Mouse (Mus musculus) forebrain, embryonic 16.5 days (tissue): ENCODE data around the gene Gosr1. TPM values are rescaled to one million over a fixed set of nuclear protein-coding genes. Genes with fewer than 3 reads are reported as not detected.
"Not testable (repeated sequence)": the region's sequence is repeated elsewhere in the genome, so short reads cannot be mapped to it uniquely, and the experiment has no call there.

Experiments used
- ATAC-seq: fragments of 200-750 bp; cut with Nextera tagmentation; 2 replicates; pipeline ENCODE4 v1.8.0; 2017; ENCODE audit warnings: mild to moderate bottlenecking, moderate library complexity
- H3K27ac ChIP-seq: fragments of 300-500 bp; sonication (generic); 2 replicates; pipeline ENCODE4 v1.5.1; 2014; ENCODE audit warnings: low read length, control low read depth
- H3K27me3 ChIP-seq: fragments of 300-500 bp; sonication (generic); replicated peaks from 2 replicates; pipeline ENCODE4 v1.6.1; 2014; ENCODE audit warnings: low read length; ENCODE audit not compliant: control insufficient read depth, insufficient read depth
- H3K36me3 ChIP-seq: fragments of 300-500 bp; sonication (generic); 2 replicates; pipeline ENCODE4 v1.6.1; 2014; ENCODE audit not compliant: control insufficient read depth, insufficient read depth
- H3K4me1 ChIP-seq: fragments of 300-500 bp; sonication (generic); replicated peaks from 2 replicates; pipeline ENCODE4 v1.6.1; 2014; ENCODE audit warnings: low read length; ENCODE audit not compliant: control insufficient read depth, insufficient read depth
- H3K4me2 ChIP-seq: fragments of 300-500 bp; sonication (generic); 2 replicates; pipeline ENCODE4 v1.6.1; 2014; ENCODE audit warnings: mild to moderate bottlenecking, low read length, control low read depth
- H3K4me3 ChIP-seq: fragments of 300-500 bp; sonication (generic); replicated peaks from 2 replicates; pipeline ENCODE4 v1.5.1; 2014; ENCODE audit warnings: mild to moderate bottlenecking, low read length, control low read depth
- H3K9ac ChIP-seq: fragments of 300-500 bp; sonication (generic); replicated peaks from 2 replicates; pipeline ENCODE4 v1.6.1; 2014; ENCODE audit warnings: low read depth, low read length, control low read depth
- H3K9me3 ChIP-seq: fragments of 300-500 bp; sonication (generic); 2 replicates; pipeline ENCODE4 v1.6.1; 2016; ENCODE audit warnings: low read length; ENCODE audit not compliant: control insufficient read depth
- WGBS: fragments of 180-500 bp; shearing (Covaris S2); extraction: QIAGEN DNeasy Blood & Tissue Kit; methylation state at CpG from one replicate; pipeline ENCODE4 v1.1.7; 2014; 5-methylcytosine and 5-hydroxymethylcytosine counted together
- polyA plus RNA-seq: library from polyadenylated mRNA; unstranded; fragments of >200 nt; fragmentation: Nextera tagmentation; extraction: Ambion mirVana; gene quantifications from 2 replicates; pipeline ENCODE4 v1.2.1, GENCODE M21; 2015

Gene Gosr1
- 29.4 and 35.4 TPM in 2 replicates for polyA plus RNA-seq

GRCm38 (mm10) chr11:76763053-76763740, at the start of gene Gosr1:
TSS of gene Gosr1 (minus strand) at chr11:76763579.
- no peaks in the 10 kb centered on the region for H3K27me3 ChIP-seq
- peak within 1 kb of the TSS; percentile 73 for H3K27ac ChIP-seq
- H3K9ac ChIP-seq = peak within 1 kb of the TSS; percentile 95
- peak within 1 kb of the TSS; percentile 83 for H3K4me3 ChIP-seq
- H3K4me2 ChIP-seq = peak within 1 kb of the TSS; percentile 76
- no peaks in the 10 kb centered on the region for H3K9me3 ChIP-seq
- under 1% methylated on average over 28 of the region's 28 CpGs for WGBS
- peaks cover 3% of the 10 kb centered on the region; the same call in 1 of the 2 replicates for H3K4me1 ChIP-seq
- ATAC-seq = peak; percentile 99
- peaks cover 3% of the 10 kb centered on the region; the same call in 1 of the 2 replicates for H3K36me3 ChIP-seq

- Histone ChIP-seq H3K9ac (no peak overlapping the region), H3K36me3 (peaks cover 7% of the 10 kb centered on the region; the same call in 1 of the 2 replicates), H3K27ac (no peak overlapping the region), H3K4me1 (peaks cover 7% of the 10 kb centered on the region), H3K27me3 (no peaks in the 10 kb centered on the region), H3K9me3 (no peaks in the 10 kb centered on the region), H3K4me3 (no peak overlapping the region), H3K4me2 (no peak overlapping the region)
- WGBS = 87% methylated on average over 9 of the region's 9 CpGs
- ATAC-seq = no peak
Observed at GRCm38 (mm10) chr11:76810706-76811495, 47.5 kb upstream of the Gosr1 start.

GRCm38 (mm10) chr11:76809450-76809849, 46.1 kb upstream of the Gosr1 start:
- H3K27ac ChIP-seq = peak overlapping the region; percentile 67; the same call in 1 of the 2 replicates
- WGBS = 53% methylated on average over 3 of the region's 3 CpGs
- H3K9me3 ChIP-seq = no peaks in the 10 kb centered on the region
- peaks cover 7% of the 10 kb centered on the region for H3K4me1 ChIP-seq
- H3K4me2 ChIP-seq = no peak overlapping the region
- no peak overlapping the region for H3K4me3 ChIP-seq
- H3K9ac ChIP-seq = no peak overlapping the region
- ATAC-seq = peak; percentile 57
- peaks cover 9% of the 10 kb centered on the region for H3K36me3 ChIP-seq
- no peaks in the 10 kb centered on the region for H3K27me3 ChIP-seq

- Histone ChIP-seq H3K4me2 (no peak overlapping the region), H3K9ac (no peak overlapping the region), H3K4me3 (no peak overlapping the region), H3K4me1 (peaks cover 7% of the 10 kb centered on the region), H3K36me3 (peaks cover 9% of the 10 kb centered on the region), H3K27me3 (no peaks in the 10 kb centered on the region), H3K27ac (no peak overlapping the region), H3K9me3 (no peaks in the 10 kb centered on the region)
- ATAC-seq = no peak
- 85% methylated on average over 7 of the region's 7 CpGs for WGBS
Observed at GRCm38 (mm10) chr11:76808550-76808949, 45.2 kb upstream of the Gosr1 start.

- Histone ChIP-seq H3K9ac (no peak overlapping the region), H3K27ac (no peak overlapping the region), H3K27me3 (no peaks in the 10 kb centered on the region), H3K4me3 (no peak overlapping the region), H3K4me2 (no peak overlapping the region), H3K36me3 (peaks cover 7% of the 10 kb centered on the region), H3K4me1 (peaks cover 7% of the 10 kb centered on the region), H3K9me3 (no peaks in the 10 kb centered on the region)
- no peak for ATAC-seq
- WGBS = 96% methylated on average over 3 of the region's 3 CpGs
Observed at GRCm38 (mm10) chr11:76807007-76807679, 43.8 kb upstream of the Gosr1 start.

- H3K4me3 ChIP-seq = no peak overlapping the region
- ATAC-seq = no peak
- 78% methylated on average over 4 of the region's 4 CpGs for WGBS
- peaks cover 7% of the 10 kb centered on the region for H3K4me1 ChIP-seq
- H3K4me2 ChIP-seq = no peak overlapping the region
- H3K27ac ChIP-seq = no peak overlapping the region
- peaks cover 7% of the 10 kb centered on the region for H3K36me3 ChIP-seq
- H3K9me3 ChIP-seq = no peaks in the 10 kb centered on the region
- no peak overlapping the region for H3K9ac ChIP-seq
- no peaks in the 10 kb centered on the region for H3K27me3 ChIP-seq
Observed at GRCm38 (mm10) chr11:76806026-76806425, 42.6 kb upstream of the Gosr1 start.

- H3K27ac ChIP-seq, ATAC-seq, H3K36me3 ChIP-seq, H3K27me3 ChIP-seq, H3K4me1 ChIP-seq, H3K4me2 ChIP-seq, H3K4me3 ChIP-seq, H3K9ac ChIP-seq, H3K9me3 ChIP-seq: not testable (repeated sequence)
- 94% methylated on average over 3 of the region's 4 CpGs for WGBS
Observed at GRCm38 (mm10) chr11:76805072-76805471, 41.7 kb upstream of the Gosr1 start.

GRCm38 (mm10) chr11:76803266-76803665, 39.9 kb upstream of the Gosr1 start:
- no peak overlapping the region for H3K4me3 ChIP-seq
- no peak overlapping the region for H3K27ac ChIP-seq
- no peaks in the 10 kb centered on the region for H3K9me3 ChIP-seq
- peaks cover 7% of the 10 kb centered on the region for H3K36me3 ChIP-seq
- ATAC-seq = no peak
- H3K4me2 ChIP-seq = no peak overlapping the region
- 92% methylated on average over 3 of the region's 3 CpGs for WGBS
- H3K27me3 ChIP-seq = no peaks in the 10 kb centered on the region
- no peaks in the 10 kb centered on the region for H3K4me1 ChIP-seq
- no peak overlapping the region for H3K9ac ChIP-seq

- Histone ChIP-seq H3K9me3 (no peaks in the 10 kb centered on the region), H3K27ac (no peak overlapping the region), H3K4me3 (no peak overlapping the region), H3K36me3 (peaks cover 3% of the 10 kb centered on the region), H3K9ac (no peak overlapping the region), H3K27me3 (no peaks in the 10 kb centered on the region), H3K4me1 (no peaks in the 10 kb centered on the region), H3K4me2 (no peak overlapping the region)
- WGBS = 93% methylated on average over 6 of the region's 6 CpGs
- ATAC-seq = no peak
Observed at GRCm38 (mm10) chr11:76797236-76797635, 33.9 kb upstream of the Gosr1 start.
